Mouse (Mus musculus) midbrain, embryonic 13.5 days (tissue): ENCODE measurements around the gene Gm49352. TPM values are rescaled to one million over a fixed set of nuclear protein-coding genes. Genes with fewer than 3 reads are reported as not detected.
"Not testable (repeated sequence)": the region's sequence is repeated elsewhere in the genome, so short reads cannot be mapped to it uniquely, and the experiment has no call there.

Experiments
- ATAC-seq: fragments of 200-750 bp; cut with Nextera tagmentation; 2 replicates; pipeline ENCODE4 v1.8.0; 2017; ENCODE audit warnings: mild to moderate bottlenecking, moderate TSS enrichment, moderate library complexity
- H3K27ac ChIP-seq: fragments of 300-500 bp; sonication (generic); 2 replicates; pipeline ENCODE4 v1.5.1; 2015; ENCODE audit warnings: inconsistent platforms, mild to moderate bottlenecking, moderate library complexity
- H3K27me3 ChIP-seq: fragments of 300-500 bp; sonication (generic); 2 replicates; pipeline ENCODE4 v1.6.1; 2015; ENCODE audit warnings: mild to moderate bottlenecking, inconsistent platforms
- H3K36me3 ChIP-seq: fragments of 300-500 bp; sonication (generic); 2 replicates; pipeline ENCODE4 v1.6.1; 2015; ENCODE audit warnings: mild to moderate bottlenecking, inconsistent platforms
- H3K4me1 ChIP-seq: fragments of 300-500 bp; sonication (generic); replicated peaks from 2 replicates; pipeline ENCODE4 v1.6.1; 2015; ENCODE audit warnings: inconsistent platforms
- H3K4me2 ChIP-seq: fragments of 300-500 bp; sonication (generic); replicated peaks from 2 replicates; pipeline ENCODE4 v1.6.1; 2015; ENCODE audit warnings: moderate library complexity, mild to moderate bottlenecking, inconsistent platforms
- H3K4me3 ChIP-seq: fragments of 300-500 bp; sonication (generic); replicated peaks from 2 replicates; pipeline ENCODE4 v1.5.1; 2015; ENCODE audit warnings: mild to moderate bottlenecking, inconsistent platforms
- H3K9ac ChIP-seq: fragments of 300-500 bp; sonication (generic); replicated peaks from 2 replicates; pipeline ENCODE4 v1.6.1; 2015; ENCODE audit warnings: mild to moderate bottlenecking, inconsistent platforms
- H3K9me3 ChIP-seq: fragments of 300-500 bp; sonication (generic); 2 replicates; pipeline ENCODE4 v1.6.1; 2016; ENCODE audit warnings: mild to moderate bottlenecking, inconsistent platforms
- WGBS: fragments of 180-500 bp; shearing (Covaris S2); methylation state at CpG from one replicate; pipeline ENCODE4 v1.1.7; 2015; 5-methylcytosine and 5-hydroxymethylcytosine counted together
- polyA plus RNA-seq: library from polyadenylated mRNA; unstranded; fragments of >200 nt; fragmentation: Nextera tagmentation; extraction: Ambion mirVana; gene quantifications from 2 replicates; pipeline ENCODE4 v1.2.1, GENCODE M21; 2015

Gm49352 gene
- not detected in 2 replicates for polyA plus RNA-seq

DNA sequence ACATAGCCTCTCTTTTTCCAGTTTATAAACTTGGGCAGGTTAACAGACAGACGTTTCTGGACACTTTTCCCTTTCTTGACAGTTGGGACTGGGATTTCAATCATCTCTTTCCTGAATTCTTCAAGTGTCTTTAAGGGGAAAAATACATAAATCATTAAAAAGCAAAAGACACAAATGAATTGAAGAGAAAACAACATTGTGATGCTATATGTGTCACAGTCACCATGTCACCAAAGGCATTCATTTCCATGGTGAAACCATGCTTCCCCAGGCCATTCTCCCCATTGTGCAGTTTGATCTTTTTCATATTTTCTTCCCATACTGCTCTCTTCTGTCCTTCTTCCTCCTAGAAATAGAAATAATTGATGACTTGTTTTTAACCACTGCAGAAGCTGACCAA lies at the start of gene Gm49352:
TSS of gene Gm49352 (minus strand) at position 101 of the 400 bp plus-strand sequence.
- not testable (repeated sequence) for H3K4me3 ChIP-seq, H3K9ac ChIP-seq, H3K4me1 ChIP-seq, H3K27me3 ChIP-seq, H3K36me3 ChIP-seq, ATAC-seq, H3K4me2 ChIP-seq, H3K27ac ChIP-seq
- H3K9me3 ChIP-seq, result peaks cover 35% of the 10 kb centered on the region
- 39% methylated on average over 1 of the region's 1 CpGs for WGBS

DNA sequence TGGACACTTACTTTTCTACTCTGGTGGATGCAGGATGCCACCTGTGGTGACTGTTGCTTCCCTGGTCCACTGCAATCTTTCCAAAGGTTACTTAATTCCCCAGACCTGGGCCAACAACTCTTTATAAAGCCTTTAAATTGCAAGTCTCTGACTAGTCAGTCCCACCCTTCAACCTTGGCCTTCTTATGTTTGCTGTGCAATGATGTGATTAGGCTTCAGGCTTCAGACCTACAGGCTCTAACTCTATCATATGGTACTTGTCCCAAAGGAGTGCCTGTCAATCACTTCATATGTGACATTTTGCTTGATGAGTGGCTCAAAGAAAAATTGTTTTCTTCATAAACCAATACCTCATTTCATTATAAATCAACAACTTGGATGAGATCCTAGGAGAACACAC lies 2.1 kb upstream of the Gm49352 start, which contains the start of gene Cts3:
TSS of gene Cts3 (minus strand) at position 101 of the 400 bp plus-strand sequence.
- Histone ChIP-seq H3K4me3 (no peak within 1 kb of the TSS), H3K9me3 (peaks cover 38% of the 10 kb centered on the region), H3K9ac (no peak within 1 kb of the TSS), H3K27me3 (no peaks in the 10 kb centered on the region), H3K4me1 (no peaks in the 10 kb centered on the region), H3K27ac (no peak within 1 kb of the TSS), H3K36me3 (no peaks in the 10 kb centered on the region), H3K4me2 (no peak within 1 kb of the TSS)
- ATAC-seq, result no peak

DNA sequence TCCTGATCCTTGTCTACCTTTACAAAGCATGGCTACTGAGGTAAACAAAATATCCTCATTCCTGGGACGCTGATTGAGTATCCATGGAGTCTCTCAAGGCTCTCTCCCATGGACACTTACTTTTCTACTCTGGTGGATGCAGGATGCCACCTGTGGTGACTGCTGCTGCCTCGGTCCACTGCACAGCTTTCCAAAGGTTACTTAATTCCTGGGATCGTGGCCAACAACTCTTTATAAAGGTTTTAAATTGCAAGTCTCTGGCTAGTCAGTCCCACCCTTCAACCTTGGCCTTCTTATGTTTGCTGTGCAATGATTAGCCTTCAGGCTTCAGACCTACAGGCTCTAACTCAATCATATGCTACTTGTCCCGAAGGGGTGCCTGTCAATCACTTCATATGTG lies 26.3 kb downstream of the Gm49352 start, which contains the start of gene Ctsm:
TSS of gene Ctsm (minus strand) at position 209 of the 400 bp plus-strand sequence.
- no peak within 1 kb of the TSS for H3K9ac ChIP-seq
- H3K4me1 ChIP-seq, result no peaks in the 10 kb centered on the region
- no peak within 1 kb of the TSS for H3K27ac ChIP-seq
- H3K9me3 ChIP-seq, result peaks cover 40% of the 10 kb centered on the region
- H3K4me3 ChIP-seq, result no peak within 1 kb of the TSS
- no peaks in the 10 kb centered on the region for H3K27me3 ChIP-seq
- no peaks in the 10 kb centered on the region for H3K36me3 ChIP-seq
- ATAC-seq, result no peak
- 66% methylated on average over 4 of the region's 4 CpGs for whole genome bisulfite sequencing
- no peak within 1 kb of the TSS for H3K4me2 ChIP-seq

Other genes with a start within 250 kb of the Gm49352 start
- not detected in 2 replicates for gene Cts7, start 210.0 kb downstream of the Gm49352 start, polyA plus RNA-seq
- gene Ctsm, start 26.3 kb downstream of the Gm49352 start, polyA plus RNA-seq, result not detected in 2 replicates
- not detected in 2 replicates for gene Cts3, start 2.0 kb upstream of the Gm49352 start, polyA plus RNA-seq